Mouse (Mus musculus) embryo, embryonic 11.5 days (tissue): ENCODE measurements around the gene Prtg.

ENCODE experiments used
- DNase-seq: peaks from one replicate; pipeline ENCODE4 v3.0.0-alpha.2; 2012; ENCODE audit warnings: low read depth, low spot score

Prtg gene

DNA sequence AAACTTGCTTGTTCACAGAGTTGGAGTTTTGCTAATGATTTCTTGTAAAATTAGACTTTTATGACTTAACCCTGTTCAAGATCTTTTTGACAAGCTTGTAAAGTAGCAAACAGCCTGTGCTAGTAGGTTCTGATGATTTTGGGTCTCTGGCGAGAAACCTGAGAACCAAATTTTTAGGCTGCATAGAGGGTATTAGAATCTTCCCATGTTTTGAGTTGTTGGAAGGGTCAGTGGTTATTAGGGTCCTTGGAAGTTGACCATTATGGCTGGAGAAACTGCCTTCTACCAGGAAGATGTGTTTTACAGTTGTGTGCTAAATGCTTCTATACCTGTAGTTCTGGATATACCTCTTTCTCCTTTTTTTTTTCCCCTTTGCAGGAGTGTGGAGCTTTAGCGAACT is 2.4 kb downstream of the Prtg start:
- DNase-seq = no peak

DNA sequence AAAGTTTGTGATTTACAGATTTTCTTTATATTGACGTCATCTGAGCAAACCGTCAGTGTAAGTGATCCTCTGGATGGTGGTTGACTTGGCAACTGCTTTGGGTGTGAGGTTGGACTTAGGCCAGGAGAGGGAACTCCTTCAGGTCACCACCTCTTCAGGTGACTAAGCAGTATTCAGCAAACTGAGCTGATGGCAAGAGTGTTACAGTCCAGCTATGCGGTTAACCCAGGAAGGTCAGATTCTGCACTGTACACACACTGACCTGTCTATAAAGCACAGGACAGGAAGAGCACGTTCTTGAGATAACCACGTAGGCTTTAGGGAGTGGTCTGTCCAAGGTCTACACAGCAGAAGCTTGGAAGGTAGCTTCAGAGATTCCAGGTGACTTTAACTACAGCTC is 3.9 kb downstream of the Prtg start:
- DNase-seq = no peak

DNA sequence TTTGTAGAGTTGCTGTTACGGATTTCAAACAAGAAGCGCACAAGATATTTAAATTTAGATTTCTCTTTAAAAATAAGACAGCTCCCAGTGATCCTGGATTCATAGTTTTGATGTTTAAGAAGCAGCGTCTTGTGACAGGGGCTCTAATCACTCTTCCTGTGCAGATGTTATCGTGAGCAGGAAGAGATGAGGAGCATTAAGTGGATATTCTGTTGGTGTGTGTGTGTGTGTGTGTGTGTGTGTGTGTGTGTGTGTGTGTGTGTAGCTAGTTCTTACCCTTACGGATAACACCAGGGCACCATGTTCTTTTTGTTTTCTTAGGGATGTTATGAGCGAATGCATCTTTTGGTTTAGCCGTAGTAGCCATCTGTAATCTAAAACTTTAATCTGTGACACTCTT is 5.4 kb downstream of the Prtg start:
- DNase-seq = no peak

DNA sequence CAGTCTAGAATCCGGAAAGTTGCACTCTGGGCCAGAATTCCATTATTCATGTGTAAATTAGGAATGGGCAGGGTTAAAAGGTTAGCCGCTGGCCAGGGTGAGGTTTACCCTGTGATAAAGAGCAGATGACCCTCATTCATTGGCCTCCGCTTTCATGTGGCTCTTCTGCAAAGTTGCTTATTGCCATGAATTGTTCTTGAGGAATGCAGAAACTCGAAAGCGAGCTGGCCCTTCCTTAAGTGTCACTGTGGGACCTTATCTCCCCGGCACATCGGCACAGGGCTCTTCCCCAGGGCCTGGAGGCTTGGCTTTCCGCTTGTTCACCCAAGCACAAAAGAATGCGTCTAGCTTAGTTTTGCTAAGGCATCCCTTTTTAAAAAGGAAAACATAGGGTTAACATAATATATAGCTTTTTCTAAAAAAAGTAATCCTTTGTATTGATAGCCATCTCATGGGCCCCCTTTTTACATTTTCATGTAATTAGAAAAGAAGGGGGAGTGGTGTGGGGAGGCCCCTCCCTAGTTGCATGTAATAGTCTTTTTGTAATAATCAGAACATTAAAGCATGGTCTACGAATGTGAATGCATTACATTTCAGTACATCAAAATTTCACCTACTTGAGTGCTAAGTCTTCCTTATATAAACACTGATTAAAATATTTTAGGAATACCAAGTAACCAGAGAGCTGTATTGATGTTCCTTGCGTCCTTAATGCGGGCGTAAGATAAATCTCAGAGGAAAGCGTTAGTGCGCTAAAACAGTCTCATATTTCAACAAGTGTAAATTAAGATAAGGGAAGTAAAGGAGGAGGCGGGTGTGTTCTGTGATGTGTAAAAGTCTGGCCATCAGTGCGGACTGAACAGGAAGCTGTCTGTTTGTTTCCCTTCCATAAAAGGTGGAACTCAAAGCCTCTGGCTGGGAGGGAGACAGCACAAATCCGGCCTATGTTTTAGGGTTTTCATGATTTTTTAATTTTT is 6.2 kb downstream of the Prtg start:
- no peak for DNase-seq

DNA sequence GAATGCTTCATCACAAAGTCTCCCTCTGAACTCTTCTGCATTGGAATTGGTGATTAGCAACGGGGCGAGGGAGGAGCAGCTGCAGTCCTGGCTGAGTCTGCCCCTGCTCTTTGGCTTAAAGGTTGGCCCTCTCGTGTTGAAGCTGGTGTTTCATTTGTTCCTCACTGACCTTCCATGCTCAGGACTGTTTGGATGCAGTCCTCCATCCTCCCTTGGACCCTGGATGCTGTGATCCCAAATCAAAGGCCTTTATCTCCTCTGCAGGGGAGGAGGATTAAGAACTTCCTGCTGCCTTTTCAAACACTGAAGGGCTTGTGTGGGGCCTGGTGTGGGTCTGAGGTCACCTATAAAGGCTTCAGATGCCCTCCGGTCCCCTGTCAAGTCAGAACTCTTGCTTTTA is 18.8 kb downstream of the Prtg start:
- no peak for DNase-seq

DNA sequence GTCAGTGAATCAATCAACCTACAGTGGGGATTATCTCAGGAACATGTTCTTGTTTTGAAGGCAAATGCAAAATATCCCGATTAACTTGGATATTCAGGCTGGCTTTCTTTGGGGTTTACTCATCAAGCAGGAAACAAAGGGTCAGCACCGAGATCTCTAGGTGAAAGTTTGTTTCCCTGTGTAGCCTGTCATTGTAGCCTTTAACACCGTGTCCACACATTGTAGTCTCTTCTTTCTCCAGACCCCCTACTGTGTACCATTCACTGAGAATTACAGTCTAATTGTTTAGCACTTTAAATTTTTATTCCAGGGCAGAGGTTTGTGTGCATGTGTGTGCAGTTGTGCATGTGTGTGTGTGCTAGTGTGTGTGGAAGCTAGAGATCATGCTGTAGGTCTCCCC is 19.3 kb downstream of the Prtg start:
- no peak for DNase-seq

DNA sequence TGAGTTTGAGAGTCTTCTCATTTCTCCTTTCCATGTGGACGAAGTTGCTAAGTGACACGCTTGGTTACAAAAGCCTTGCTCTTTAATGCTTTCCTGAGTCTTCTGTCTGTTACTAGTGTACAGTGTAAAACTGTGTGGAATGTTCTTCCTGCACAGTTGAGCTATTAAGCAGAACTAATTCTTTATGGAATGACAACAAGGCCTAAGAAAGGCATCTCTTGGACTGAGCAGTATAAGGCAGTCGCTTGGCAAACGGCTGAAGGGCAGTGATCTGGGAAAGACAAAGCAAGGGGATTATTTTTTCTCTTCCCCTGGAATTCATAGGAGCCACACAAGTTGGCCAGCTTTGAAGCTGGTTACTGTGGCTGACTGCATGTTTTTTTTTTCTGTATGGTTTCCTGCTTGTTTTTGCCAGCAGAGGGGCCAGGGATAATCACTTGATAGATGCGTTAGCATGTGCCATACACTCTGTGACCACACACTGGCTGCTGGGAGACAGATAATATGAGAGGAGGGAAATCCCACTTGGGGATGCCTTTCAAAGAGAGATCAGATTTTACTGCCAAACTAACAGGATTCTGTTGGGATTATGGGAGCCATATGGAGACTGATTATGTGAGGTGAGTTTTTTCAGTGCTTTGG is 22.1 kb downstream of the Prtg start:
- DNase-seq = no peak

DNA sequence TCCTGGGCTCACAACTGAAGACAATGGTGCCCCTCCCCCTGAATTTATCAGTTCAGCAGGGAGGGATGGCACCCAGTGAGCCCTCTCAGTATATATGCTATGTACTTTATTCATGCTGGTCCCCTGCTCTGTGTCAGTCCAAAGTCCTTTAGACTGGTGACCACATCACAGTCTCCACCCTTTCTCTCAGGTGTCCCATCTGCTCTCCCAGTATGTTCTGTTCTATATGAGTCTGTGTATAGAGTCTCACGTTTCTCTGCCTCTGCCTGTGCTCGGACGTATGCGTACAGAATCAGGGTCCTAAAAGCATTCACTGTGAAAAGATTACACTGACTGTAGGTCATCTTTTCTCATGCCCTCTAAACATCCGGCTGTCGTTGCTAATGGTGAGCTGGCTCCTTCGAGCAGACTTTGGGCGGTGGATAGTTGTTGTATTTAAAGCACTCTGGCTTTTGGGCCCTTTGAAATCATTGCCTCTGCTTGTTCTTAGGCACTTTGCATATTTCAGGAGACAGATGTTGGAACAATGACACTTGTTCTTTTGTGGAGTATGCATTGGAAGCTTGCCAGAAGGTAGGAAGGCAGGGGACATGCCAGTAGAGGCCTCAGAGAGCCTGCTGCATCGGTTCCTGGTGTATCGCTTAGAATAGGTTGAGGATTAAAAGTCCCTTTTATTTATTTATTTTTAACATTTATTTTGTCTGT is 27.5 kb downstream of the Prtg start:
- DNase-seq = no peak

DNA sequence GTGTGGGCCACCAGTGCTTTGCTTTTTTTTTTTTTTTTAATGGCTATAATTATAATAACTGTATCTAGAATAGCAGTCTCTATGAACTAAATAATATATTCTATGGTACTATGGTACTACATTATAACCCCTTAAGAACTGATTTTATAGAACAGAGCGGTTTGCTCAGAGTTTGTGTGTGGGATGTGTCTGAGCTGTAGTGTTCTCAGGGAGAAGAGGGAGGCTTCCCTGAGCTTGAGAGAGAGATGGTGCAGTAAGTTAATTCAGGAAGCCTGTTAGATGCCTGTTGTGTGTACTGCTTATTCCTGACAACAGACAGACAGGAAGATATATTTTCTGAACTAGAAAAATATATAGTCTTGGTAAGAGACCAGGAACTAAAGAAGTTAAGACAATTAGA is 28.3 kb downstream of the Prtg start:
- no peak for DNase-seq

DNA sequence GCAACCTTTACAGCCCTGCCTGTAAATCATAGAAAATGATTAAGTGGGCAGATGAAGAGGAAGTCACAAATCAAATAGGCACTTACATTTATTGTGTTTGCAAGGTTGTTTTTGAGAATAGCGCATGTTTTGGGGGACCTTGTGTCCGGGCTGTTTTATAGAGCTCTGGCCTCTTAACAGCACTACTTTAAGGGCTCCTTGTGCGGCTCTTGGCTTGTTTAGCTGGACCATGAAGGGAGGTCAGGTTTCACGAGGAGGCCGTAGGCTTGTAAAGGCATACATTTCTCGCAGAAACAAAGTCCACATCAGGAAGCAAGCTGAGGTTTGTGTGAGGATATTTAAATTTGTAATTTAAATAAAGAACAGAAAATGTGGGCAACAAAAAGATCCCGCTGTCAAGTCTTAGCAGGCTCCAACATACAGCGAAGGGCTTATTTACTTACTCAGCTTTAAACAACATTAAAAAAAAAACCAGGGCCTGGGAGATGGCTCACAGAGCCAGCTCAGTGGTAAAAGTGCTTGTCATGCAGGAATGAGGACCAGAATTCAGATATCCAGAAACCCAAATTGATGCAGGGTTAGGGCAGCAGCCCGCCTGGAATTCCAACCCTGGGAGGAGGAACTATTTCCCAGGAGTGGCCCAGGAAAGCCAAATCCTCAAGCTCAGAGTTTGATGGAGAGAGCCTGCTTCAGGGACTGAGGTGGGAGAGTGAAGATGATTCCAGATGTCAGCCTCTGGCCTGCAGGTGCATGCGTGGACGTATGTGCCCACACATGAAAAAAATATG is 30.2 kb downstream of the Prtg start:
- DNase-seq = no peak

DNA sequence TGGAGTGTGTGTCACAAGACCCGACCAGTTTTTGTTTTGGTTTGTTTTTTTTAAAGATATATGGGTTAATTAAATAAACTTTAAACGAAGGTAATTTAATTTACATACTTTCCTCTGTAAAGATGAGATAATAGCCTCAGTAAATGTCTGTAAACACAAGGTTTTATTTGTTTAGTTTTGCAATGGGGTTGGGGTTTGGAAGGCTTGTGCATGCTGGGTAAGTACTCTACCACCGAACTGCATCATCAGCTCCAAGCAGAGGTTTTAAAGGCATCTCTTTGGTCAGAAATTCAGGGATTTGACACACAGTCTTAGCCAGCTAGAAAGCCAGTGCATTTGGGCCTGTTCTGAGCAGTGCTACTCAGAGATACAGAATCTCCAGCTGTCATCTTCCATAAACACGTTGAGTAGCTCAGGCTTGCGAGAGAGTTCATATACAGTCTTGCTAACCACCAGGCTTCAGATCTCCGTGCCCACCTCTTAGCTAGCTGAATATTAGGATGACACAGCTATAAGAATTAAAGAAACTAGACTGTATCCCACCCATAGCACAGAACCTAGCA is 31.0 kb downstream of the Prtg start:
- DNase-seq = no peak

DNA sequence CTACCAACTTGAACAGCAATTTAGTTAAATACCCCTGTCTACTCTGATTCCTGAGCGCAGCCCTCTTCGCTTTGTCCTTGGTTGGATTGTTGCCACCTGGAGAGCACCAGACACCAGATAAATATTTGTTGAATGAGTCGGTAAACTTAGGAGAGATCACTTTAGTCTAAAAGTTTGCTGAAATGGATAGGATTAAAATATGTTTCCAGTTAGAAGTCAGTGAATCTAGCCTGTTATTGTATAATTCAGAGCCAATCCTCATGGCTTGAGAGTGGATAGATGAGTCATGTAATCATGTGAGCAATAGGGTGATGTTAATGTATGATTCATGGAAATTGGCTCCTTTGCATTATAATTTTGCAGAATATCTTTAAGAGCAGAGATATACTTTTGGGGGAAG is 31.6 kb downstream of the Prtg start:
- DNase-seq = no peak

DNA sequence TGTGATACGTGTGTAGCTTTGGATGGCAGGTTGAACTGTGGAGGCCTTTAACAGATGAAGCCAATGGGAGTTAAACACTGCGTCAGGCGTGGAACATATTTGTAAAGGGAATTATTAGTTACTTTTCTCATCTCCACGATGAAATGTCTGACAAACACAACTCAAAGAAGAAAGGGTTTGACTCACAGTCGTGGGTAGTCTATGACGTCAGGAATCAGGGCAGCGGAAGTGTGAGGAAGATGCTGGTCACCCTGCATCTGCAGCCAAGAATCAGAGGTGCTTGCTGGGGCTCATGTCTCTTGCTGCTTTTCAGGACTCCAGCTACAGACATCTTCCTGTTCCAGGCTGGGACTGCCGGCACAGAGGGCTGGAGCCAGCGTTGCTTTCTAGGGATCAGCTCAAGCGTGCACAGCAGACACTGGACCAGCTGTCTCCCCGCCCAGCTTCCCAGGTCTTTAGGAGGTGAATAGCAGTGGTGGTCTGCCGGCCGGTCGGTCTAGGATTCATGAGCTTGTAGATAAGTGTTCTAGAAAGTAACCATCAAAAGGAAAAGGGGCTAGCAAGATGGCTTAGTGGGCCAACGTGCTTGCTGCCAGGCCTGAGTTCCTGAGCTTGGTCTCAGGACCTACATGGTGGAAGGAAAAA is 32.8 kb downstream of the Prtg start:
- DNase-seq = no peak

DNA sequence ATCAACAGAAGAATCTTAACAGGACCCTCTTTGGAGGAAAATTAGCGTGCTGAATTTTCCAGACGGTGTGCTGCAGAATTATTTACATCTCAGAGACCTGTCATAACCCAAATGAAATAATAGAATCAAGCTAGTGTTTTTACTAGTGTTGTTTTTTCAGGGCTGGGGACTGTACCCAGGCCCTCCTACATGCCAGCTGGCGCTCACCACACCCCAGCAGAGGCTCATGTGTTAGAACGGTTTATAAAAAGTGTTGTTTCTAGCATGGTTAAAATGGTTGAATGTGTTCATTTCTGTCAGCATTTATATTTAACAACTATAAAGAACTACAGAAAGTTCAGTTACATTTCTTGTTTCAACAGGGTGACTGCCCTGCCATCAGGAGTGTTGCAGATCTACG is 37.8 kb downstream of the Prtg start:
- DNase-seq = no peak

DNA sequence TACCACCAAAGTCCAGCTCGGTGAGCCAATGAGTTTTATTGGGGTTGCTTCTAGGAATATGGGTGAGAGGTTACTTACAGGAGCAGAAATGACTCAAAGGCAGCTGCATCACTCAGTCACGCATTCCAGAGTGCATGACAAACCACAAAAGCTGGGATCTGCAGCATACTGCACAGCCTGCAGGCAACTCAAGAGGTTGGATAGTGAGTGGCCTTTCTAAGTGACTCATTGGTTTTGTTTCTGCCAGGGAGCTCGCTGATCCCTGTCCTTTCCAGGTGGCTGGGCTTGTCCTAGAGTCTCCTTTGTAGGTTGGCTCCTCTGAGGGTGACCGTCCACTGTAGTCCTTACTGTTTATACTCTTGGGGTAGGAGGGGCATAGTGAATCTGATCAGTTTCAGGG is 39.5 kb downstream of the Prtg start:
- no peak for DNase-seq

DNA sequence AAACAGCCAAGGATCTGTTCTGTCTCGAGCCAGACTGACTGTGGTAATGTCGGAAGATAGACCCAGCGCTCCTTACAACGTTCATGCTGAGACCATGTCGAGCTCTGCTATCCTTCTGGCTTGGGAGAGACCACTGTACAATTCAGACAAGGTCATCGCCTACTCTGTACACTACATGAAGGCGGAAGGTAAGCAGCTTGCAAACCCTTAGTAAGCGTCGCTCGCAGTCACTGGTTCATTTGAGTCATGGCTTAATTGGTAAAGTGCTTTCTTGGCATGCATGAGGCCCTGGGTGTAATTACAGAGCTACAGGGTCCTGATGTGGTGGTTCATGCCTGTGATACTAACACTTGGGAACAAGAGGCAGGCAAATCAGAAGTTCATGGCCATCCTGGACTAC is 44.9 kb downstream of the Prtg start:
- no peak for DNase-seq

DNA sequence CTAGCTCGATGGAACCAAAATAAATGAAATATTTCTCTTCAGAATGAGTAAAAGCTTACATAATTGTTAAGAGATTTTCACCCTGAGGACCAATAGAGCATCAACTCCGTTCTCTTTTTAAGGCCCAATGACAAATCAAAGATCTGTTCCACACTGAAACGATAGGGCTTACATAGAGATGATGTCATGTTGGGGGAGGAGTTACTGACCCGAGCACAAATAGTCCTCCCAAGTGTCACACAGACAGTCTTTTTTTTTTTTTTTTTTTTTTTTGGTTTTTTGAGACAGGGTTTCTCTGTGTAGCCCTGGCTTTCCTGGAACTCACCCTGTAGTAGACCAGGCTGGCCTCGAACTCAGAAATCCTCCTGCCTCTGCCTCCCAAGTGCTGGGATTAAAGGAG is 45.3 kb downstream of the Prtg start:
- DNase-seq = no peak

DNA sequence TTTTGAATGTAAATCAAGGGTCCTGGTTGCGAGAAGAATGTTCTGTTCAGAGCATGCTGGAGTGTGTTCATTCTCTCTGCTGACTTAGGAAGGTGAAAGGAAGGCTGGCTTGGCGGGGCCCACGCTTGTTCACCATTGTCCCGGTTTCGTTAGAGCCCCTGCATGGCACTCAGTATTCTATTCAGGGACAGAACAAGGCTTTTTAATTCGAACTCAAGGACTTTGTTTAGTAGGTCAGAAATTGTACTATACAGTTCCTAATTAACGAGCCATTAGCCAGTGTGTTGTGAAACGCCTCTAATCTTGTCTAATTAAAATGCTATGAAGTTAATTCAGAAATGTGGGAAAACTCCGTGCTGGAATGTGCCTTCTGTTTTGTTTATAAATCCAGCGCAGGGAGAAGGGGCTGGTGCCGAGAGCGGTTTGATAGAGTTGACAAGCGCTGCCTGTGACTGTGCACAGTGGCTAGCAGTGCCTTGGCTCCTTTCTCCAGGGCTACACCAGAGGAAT is 47.1 kb downstream of the Prtg start:
- no peak for DNase-seq

DNA sequence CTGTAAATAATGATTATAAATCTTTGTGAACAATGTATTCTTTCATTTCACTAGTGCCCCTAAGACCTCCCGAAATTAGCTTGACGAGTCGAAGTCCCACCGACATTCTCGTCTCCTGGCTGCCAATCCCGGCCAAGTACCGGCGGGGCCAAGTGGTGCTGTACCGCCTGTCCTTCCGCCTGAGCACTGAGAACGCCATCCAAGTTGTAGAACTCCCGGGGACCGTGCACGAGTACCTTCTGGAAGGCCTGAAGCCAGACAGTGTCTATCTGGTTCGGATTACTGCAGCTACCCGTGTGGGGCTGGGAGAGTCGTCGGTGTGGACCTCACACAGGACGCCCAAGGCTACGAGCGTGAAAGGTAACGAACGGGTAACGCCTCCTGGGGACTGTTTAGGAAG is 50.0 kb downstream of the Prtg start:
- no peak for DNase-seq

DNA sequence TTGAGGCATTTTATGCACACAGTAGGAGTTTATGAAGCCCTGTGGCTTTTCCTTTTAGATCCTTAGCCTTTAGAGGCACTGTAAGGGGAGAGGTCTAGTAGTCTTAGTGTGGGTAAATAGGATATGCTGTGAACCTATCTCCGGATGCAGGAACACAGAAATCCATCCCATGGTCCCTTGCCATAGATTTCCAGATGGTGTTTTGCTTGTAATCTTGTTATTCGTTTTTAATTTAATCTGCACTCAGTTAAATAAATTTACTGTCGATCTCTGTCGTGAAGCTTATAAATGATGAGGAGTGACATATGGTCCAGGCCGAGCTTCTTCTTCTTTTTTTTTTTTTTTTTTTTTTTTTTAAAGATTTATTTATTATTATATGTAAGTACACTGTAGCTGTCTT is 54.1 kb downstream of the Prtg start:
- DNase-seq = no peak

DNA sequence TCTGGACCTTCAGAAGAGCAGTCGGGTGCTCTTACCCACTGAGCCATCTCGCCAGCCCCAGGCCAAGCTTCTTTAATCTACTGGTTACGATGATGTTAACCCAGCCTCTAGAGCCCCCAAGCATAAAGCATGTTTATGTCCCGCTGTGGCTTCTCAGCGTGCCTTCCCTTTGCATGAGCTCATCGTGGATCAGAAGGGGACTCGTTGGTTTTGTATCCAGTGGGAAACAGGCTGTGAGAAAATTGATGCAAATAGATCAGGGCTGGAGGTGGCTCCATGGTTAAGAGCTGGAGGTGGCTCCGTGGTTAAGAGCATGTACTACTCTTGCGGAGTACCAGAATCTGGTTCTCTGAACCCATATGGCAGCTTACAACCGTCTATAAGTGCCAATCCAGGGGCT is 54.6 kb downstream of the Prtg start:
- no peak for DNase-seq
